Mouse (Mus musculus): ENCODE measurements around the gene Ttc25. TPM values are rescaled to one million over a fixed set of nuclear protein-coding genes. Genes with fewer than 3 reads are reported as not detected.
"Not testable (repeated sequence)": the region's sequence is repeated elsewhere in the genome, so short reads cannot be mapped to it uniquely, and the experiment has no call there.

The Ttc25 gene
- polyA plus RNA-seq, 1 experiment from 2014 or later: 0.66 TPM

- not testable (repeated sequence) for H3K4me1 ChIP-seq; H3K4me2 ChIP-seq; H3K27ac ChIP-seq; H3K27me3 ChIP-seq; H3K9ac ChIP-seq; H3K36me3 ChIP-seq; H3K9me3 ChIP-seq; ATAC-seq (ENCODE audit: insufficient number of reproducible peaks, insufficient read depth, low FRiP score, low TSS enrichment, low read depth); H3K4me3 ChIP-seq
- 84% methylated on average over 2 of the region's 2 CpGs for WGBS
Measured at GRCm38 (mm10) chr11:100534411-100534810, 11.0 kb upstream of the Ttc25 start.

- ATAC-seq (ENCODE audit: insufficient number of reproducible peaks, insufficient read depth, low FRiP score, low TSS enrichment, low read depth); H3K9me3 ChIP-seq; H3K36me3 ChIP-seq; H3K9ac ChIP-seq; H3K27ac ChIP-seq; H3K27me3 ChIP-seq; H3K4me2 ChIP-seq; H3K4me1 ChIP-seq; H3K4me3 ChIP-seq: not testable (repeated sequence)
- WGBS: 72% methylated on average over 6 of the region's 6 CpGs
Measured at GRCm38 (mm10) chr11:100534821-100535220, 10.6 kb upstream of the Ttc25 start.

GRCm38 (mm10) chr11:100535996-100536395 lies 9.4 kb upstream of the Ttc25 start:
- no peak for ATAC-seq (ENCODE audit: insufficient number of reproducible peaks, insufficient read depth, low FRiP score, low TSS enrichment, low read depth)
- Histone ChIP-seq H3K4me3 (no peak overlapping the region), H3K4me2 (no peak overlapping the region), H3K27ac (no peak overlapping the region), H3K27me3 (no peaks in the 10 kb centered on the region), H3K9me3 (no peaks in the 10 kb centered on the region), H3K36me3 (no peaks in the 10 kb centered on the region), H3K4me1 (no peaks in the 10 kb centered on the region), H3K9ac (no peak overlapping the region)
- 86% methylated on average over 1 of the region's 1 CpGs for WGBS

- no peaks in the 10 kb centered on the region for H3K4me1 ChIP-seq
- no peak overlapping the region for H3K4me2 ChIP-seq
- no peaks in the 10 kb centered on the region for H3K36me3 ChIP-seq
- no peak overlapping the region for H3K27ac ChIP-seq
- no peak for ATAC-seq (ENCODE audit: insufficient number of reproducible peaks, insufficient read depth, low FRiP score, low TSS enrichment, low read depth)
- no peaks in the 10 kb centered on the region for H3K27me3 ChIP-seq
- no peaks in the 10 kb centered on the region for H3K9me3 ChIP-seq
- no peak overlapping the region for H3K4me3 ChIP-seq
- no peak overlapping the region for H3K9ac ChIP-seq
Measured at GRCm38 (mm10) chr11:100536466-100536865, 8.9 kb upstream of the Ttc25 start.

- Histone ChIP-seq H3K27ac (no peak overlapping the region), H3K9me3 (no peaks in the 10 kb centered on the region), H3K9ac (no peak overlapping the region), H3K4me1 (peaks cover 7% of the 10 kb centered on the region; the same call in 1 of the 2 replicates), H3K4me3 (no peak overlapping the region), H3K4me2 (no peak overlapping the region), H3K27me3 (no peaks in the 10 kb centered on the region), H3K36me3 (no peaks in the 10 kb centered on the region)
- 55% methylated on average over 6 of the region's 6 CpGs for WGBS
- no peak for ATAC-seq (ENCODE audit: insufficient number of reproducible peaks, insufficient read depth, low FRiP score, low TSS enrichment, low read depth)
Measured at GRCm38 (mm10) chr11:100540966-100541365, 4.4 kb upstream of the Ttc25 start.

- Histone ChIP-seq H3K4me3 (no peak overlapping the region), H3K4me2 (no peak overlapping the region), H3K27me3 (no peaks in the 10 kb centered on the region), H3K9ac (no peak overlapping the region), H3K27ac (no peak overlapping the region), H3K36me3 (no peaks in the 10 kb centered on the region), H3K9me3 (no peaks in the 10 kb centered on the region), H3K4me1 (peaks cover 9% of the 10 kb centered on the region; the same call in 1 of the 2 replicates)
- 80% methylated on average over 2 of the region's 2 CpGs for WGBS
- no peak for ATAC-seq (ENCODE audit: insufficient number of reproducible peaks, insufficient read depth, low FRiP score, low TSS enrichment, low read depth)
Measured at GRCm38 (mm10) chr11:100541577-100541976, 3.8 kb upstream of the Ttc25 start.

- Histone ChIP-seq H3K4me2 (peak overlapping the region; percentile 64), H3K9ac (peak overlapping the region; percentile 65), H3K27me3 (no peaks in the 10 kb centered on the region), H3K4me1 (peaks cover 9% of the 10 kb centered on the region; the same call in 1 of the 2 replicates), H3K9me3 (no peaks in the 10 kb centered on the region), H3K4me3 (peak overlapping the region; percentile 42), H3K27ac (peak overlapping the region; percentile 9; the same call in 1 of the 2 replicates), H3K36me3 (no peaks in the 10 kb centered on the region)
- ATAC-seq (ENCODE audit: insufficient number of reproducible peaks, insufficient read depth, low FRiP score, low TSS enrichment, low read depth): no peak
- 26% methylated on average over 7 of the region's 7 CpGs for WGBS
Measured at GRCm38 (mm10) chr11:100545746-100546085, 309 bp downstream of the Ttc25 start.

- H3K27ac ChIP-seq: no peak overlapping the region
- H3K4me3 ChIP-seq: no peak overlapping the region
- H3K36me3 ChIP-seq: no peaks in the 10 kb centered on the region
- H3K9me3 ChIP-seq: no peaks in the 10 kb centered on the region
- H3K27me3 ChIP-seq: no peaks in the 10 kb centered on the region
- no peak overlapping the region for H3K9ac ChIP-seq
- ATAC-seq (ENCODE audit: insufficient number of reproducible peaks, insufficient read depth, low FRiP score, low TSS enrichment, low read depth): no peak
- 85% methylated on average over 6 of the region's 6 CpGs for WGBS
- H3K4me1 ChIP-seq: peaks cover 9% of the 10 kb centered on the region; the same call in 1 of the 2 replicates
- H3K4me2 ChIP-seq: no peak overlapping the region
Measured at GRCm38 (mm10) chr11:100546955-100547354, 1.5 kb downstream of the Ttc25 start.

- ATAC-seq (ENCODE audit: insufficient number of reproducible peaks, insufficient read depth, low FRiP score, low TSS enrichment, low read depth): no peak
- Histone ChIP-seq H3K9ac (no peak overlapping the region), H3K9me3 (no peaks in the 10 kb centered on the region), H3K4me3 (no peak overlapping the region), H3K27me3 (no peaks in the 10 kb centered on the region), H3K27ac (no peak overlapping the region), H3K36me3 (no peaks in the 10 kb centered on the region), H3K4me2 (no peak overlapping the region), H3K4me1 (peaks cover 9% of the 10 kb centered on the region; the same call in 1 of the 2 replicates)
- WGBS: 79% methylated on average over 6 of the region's 6 CpGs
Measured at GRCm38 (mm10) chr11:100548141-100548540, 2.7 kb downstream of the Ttc25 start.

GRCm38 (mm10) chr11:100549466-100549865 lies 4.1 kb downstream of the Ttc25 start:
- H3K4me2 ChIP-seq: no peak overlapping the region
- H3K4me1 ChIP-seq: peaks cover 9% of the 10 kb centered on the region; the same call in 1 of the 2 replicates
- no peak overlapping the region for H3K4me3 ChIP-seq
- no peak overlapping the region for H3K9ac ChIP-seq
- no peak for ATAC-seq (ENCODE audit: insufficient number of reproducible peaks, insufficient read depth, low FRiP score, low TSS enrichment, low read depth)
- H3K36me3 ChIP-seq: no peaks in the 10 kb centered on the region
- H3K9me3 ChIP-seq: no peaks in the 10 kb centered on the region
- H3K27ac ChIP-seq: no peak overlapping the region
- no peaks in the 10 kb centered on the region for H3K27me3 ChIP-seq
- 84% methylated on average over 8 of the region's 8 CpGs for WGBS

- Histone ChIP-seq H3K36me3 (no peaks in the 10 kb centered on the region), H3K9me3 (no peaks in the 10 kb centered on the region), H3K27ac (no peak overlapping the region), H3K4me3 (no peak overlapping the region), H3K27me3 (no peaks in the 10 kb centered on the region), H3K4me2 (no peak overlapping the region), H3K4me1 (peaks cover 5% of the 10 kb centered on the region; the same call in 1 of the 2 replicates), H3K9ac (no peak overlapping the region)
- no peak for ATAC-seq (ENCODE audit: insufficient number of reproducible peaks, insufficient read depth, low FRiP score, low TSS enrichment, low read depth)
- WGBS: 75% methylated on average over 6 of the region's 6 CpGs
Measured at GRCm38 (mm10) chr11:100550101-100550500, 4.7 kb downstream of the Ttc25 start.

- Histone ChIP-seq H3K36me3 (no peaks in the 10 kb centered on the region), H3K4me3 (no peak overlapping the region), H3K27me3 (no peaks in the 10 kb centered on the region), H3K4me1 (no peaks in the 10 kb centered on the region), H3K27ac (no peak overlapping the region), H3K9ac (no peak overlapping the region), H3K9me3 (no peaks in the 10 kb centered on the region), H3K4me2 (no peak overlapping the region)
- 85% methylated on average over 4 of the region's 4 CpGs for WGBS
- ATAC-seq (ENCODE audit: insufficient number of reproducible peaks, insufficient read depth, low FRiP score, low TSS enrichment, low read depth): no peak
Measured at GRCm38 (mm10) chr11:100552842-100553241, 7.4 kb downstream of the Ttc25 start.

GRCm38 (mm10) chr11:100555583-100555982 lies 10.2 kb downstream of the Ttc25 start:
- H3K9ac ChIP-seq: 0 out of 2 replicates have a peak overlapping the region, but pooled peaks have one; percentile 27
- no peak overlapping the region for H3K27ac ChIP-seq
- WGBS: 17% methylated on average over 11 of the region's 11 CpGs
- no peaks in the 10 kb centered on the region for H3K36me3 ChIP-seq
- no peaks in the 10 kb centered on the region for H3K4me1 ChIP-seq
- ATAC-seq (ENCODE audit: insufficient number of reproducible peaks, insufficient read depth, low FRiP score, low TSS enrichment, low read depth): no peak
- H3K27me3 ChIP-seq: no peaks in the 10 kb centered on the region
- no peaks in the 10 kb centered on the region for H3K9me3 ChIP-seq
- no peak overlapping the region for H3K4me3 ChIP-seq
- peak overlapping the region; percentile 44 for H3K4me2 ChIP-seq
